Mouse (Mus musculus) embryonic facial prominence, embryonic 11.5 days (tissue): ENCODE results near the gene Hoxb7. TPM values are rescaled to one million over a fixed set of nuclear protein-coding genes. Genes with fewer than 3 reads are reported as not detected.
A peak's percentile ranks its signal among the peaks of the same experiment; 100 is the strongest.

ENCODE experiments used
- ATAC-seq: fragments of 200-750 bp; cut with Nextera tagmentation; replicated peaks from 2 replicates; pipeline ENCODE4 v1.8.0; 2017; ENCODE audit warnings: low read depth; ENCODE audit not compliant: insufficient number of reproducible peaks, low FRiP score, low TSS enrichment
- DNase-seq: peaks from one replicate; pipeline ENCODE4 v3.0.0-alpha.2; 2015; ENCODE audit warnings: low spot score
- H3K27ac ChIP-seq: fragments of 300-500 bp; sonication (generic); replicated peaks from 2 replicates; pipeline ENCODE4 v1.5.1; 2014; ENCODE audit warnings: mild to moderate bottlenecking, low read depth, low read length, control low read depth
- H3K27me3 ChIP-seq: fragments of 300-500 bp; sonication (generic); 2 replicates; pipeline ENCODE4 v1.6.1; 2014; ENCODE audit warnings: mild to moderate bottlenecking, low read length, moderate library complexity, mixed read lengths; ENCODE audit not compliant: control insufficient read depth, insufficient read depth
- H3K36me3 ChIP-seq: fragments of 300-500 bp; sonication (generic); replicated peaks from 2 replicates; pipeline ENCODE4 v1.6.1; 2014; ENCODE audit warnings: low read depth, mild to moderate bottlenecking, low read length, moderate library complexity, mixed read lengths; ENCODE audit not compliant: control insufficient read depth, insufficient read depth
- H3K4me1 ChIP-seq: fragments of 300-500 bp; sonication (generic); 2 replicates; pipeline ENCODE4 v1.6.1; 2014; ENCODE audit warnings: low read length, mixed read lengths; ENCODE audit not compliant: control insufficient read depth, insufficient read depth
- H3K4me2 ChIP-seq: fragments of 300-500 bp; sonication (generic); 2 replicates; pipeline ENCODE4 v1.6.1; 2014; ENCODE audit warnings: low read depth, mild to moderate bottlenecking, control low read depth, low read length, moderate library complexity
- H3K4me3 ChIP-seq: fragments of 300-500 bp; sonication (generic); 2 replicates; pipeline ENCODE4 v1.5.1; 2014; ENCODE audit warnings: low read depth, low read length, control low read depth
- H3K9ac ChIP-seq: fragments of 300-500 bp; sonication (generic); replicated peaks from 2 replicates; pipeline ENCODE4 v1.6.1; 2014; ENCODE audit warnings: mild to moderate bottlenecking, control low read depth, low read length
- H3K9me3 ChIP-seq: fragments of 300-500 bp; sonication (generic); replicated peaks from 2 replicates; pipeline ENCODE4 v1.6.1; 2016; ENCODE audit warnings: mild to moderate bottlenecking, low read length, inconsistent platforms, mixed read lengths; ENCODE audit not compliant: control insufficient read depth
- WGBS: fragments of 180-500 bp; shearing (Covaris S2); extraction: QIAGEN DNeasy Blood & Tissue Kit; methylation state at CpG from one replicate; pipeline ENCODE4 v1.1.7; 2014; 5-methylcytosine and 5-hydroxymethylcytosine counted together
- polyA plus RNA-seq: library from polyadenylated mRNA; unstranded; fragments of >200 nt; fragmentation: Nextera tagmentation; extraction: Ambion mirVana; gene quantifications from 2 replicates; pipeline ENCODE4 v1.2.1, GENCODE M21; 2014

The Hoxb7 gene
- polyA plus RNA-seq, 1 experiment from 2014 or later: 0.15 TPM

GRCm38 (mm10) chr11:96271541-96272011, 14.8 kb upstream of the Hoxb7 start:
- Histone ChIP-seq H3K4me2 (no peak overlapping the region), H3K4me3 (no peak overlapping the region)
- no peak for ATAC-seq

DNA sequence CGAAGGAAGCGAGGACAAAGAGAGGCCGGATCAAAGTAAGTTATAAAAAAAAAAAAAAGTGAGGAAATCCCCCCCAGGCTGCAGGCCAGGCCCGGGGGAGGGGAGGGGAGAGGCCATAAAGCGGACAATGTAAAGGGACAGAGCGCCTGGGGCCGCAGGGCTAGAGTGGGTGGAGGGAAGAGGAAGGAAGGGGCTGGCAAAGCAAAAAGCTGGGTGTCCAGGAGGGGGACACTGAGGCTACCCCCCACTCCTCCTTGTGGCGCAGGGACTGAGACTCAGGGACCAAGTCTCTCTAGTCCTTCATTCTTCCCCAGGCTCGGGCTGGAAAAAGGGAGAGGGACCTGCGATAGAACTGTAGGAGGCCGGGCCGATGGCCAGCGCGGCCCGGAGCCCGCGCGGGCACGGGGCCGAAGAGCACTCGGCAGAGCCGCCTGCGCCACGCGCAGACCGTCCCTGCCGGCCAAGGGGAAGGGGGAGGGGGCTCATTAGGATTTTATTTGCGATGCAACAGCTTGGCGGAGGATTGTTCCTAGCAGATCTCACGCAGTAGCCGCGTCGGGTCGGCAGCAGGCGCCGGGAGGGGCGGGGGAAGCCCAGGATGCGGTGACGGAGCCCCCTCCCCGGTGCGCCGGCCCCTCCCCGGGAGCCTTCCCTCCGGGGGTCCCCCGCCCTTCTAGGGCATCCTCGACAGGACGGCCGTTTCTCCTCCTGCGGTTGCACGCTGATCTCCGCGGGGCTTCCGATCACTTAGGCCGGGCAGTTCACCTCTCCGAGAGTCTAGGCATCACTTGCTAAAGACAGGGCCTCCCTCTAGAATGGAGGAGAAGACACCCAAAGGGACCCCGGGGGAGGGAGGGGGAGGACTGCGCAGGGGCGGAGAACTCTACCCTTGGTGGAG, 14.2 kb upstream of the Hoxb7 start:
- ATAC-seq (no peak), DNase-seq (no peak)
- Histone ChIP-seq H3K4me1 (peaks cover 2% of the 10 kb centered on the region; the same call in 1 of the 2 replicates), H3K9ac (no peak overlapping the region), H3K36me3 (no peaks in the 10 kb centered on the region), H3K27me3 (peaks cover 97% of the 10 kb centered on the region), H3K27ac (no peak overlapping the region), H3K4me3 (no peak overlapping the region), H3K9me3 (no peaks in the 10 kb centered on the region), H3K4me2 (peak overlapping the region; percentile 2; the same call in 1 of the 2 replicates)
- 1% methylated on average over 56 of the region's 58 CpGs for WGBS

More at GRCm38 (mm10) chr11:96271541-96272011, 14.8 kb upstream of the Hoxb7 start:
- Histone ChIP-seq H3K27ac (no peak overlapping the region), H3K27me3 (peaks cover 97% of the 10 kb centered on the region), H3K4me1 (peaks cover 2% of the 10 kb centered on the region; the same call in 1 of the 2 replicates), H3K36me3 (no peaks in the 10 kb centered on the region), H3K9ac (no peak overlapping the region), H3K9me3 (no peaks in the 10 kb centered on the region)
- DNase-seq: no peak
- WGBS: under 1% methylated on average over 52 of the region's 52 CpGs

- Histone ChIP-seq H3K27me3 (peaks cover 99% of the 10 kb centered on the region), H3K4me2 (no peak overlapping the region), H3K4me3 (no peak overlapping the region), H3K4me1 (peaks cover 2% of the 10 kb centered on the region; the same call in 1 of the 2 replicates), H3K27ac (no peak overlapping the region), H3K36me3 (no peaks in the 10 kb centered on the region), H3K9me3 (no peaks in the 10 kb centered on the region), H3K9ac (no peak overlapping the region)
- WGBS: 3% methylated on average over 10 of the region's 10 CpGs
- DNase-seq (no peak), ATAC-seq (no peak)
Measured at GRCm38 (mm10) chr11:96274428-96274827, 12.0 kb upstream of the Hoxb7 start.

DNA sequence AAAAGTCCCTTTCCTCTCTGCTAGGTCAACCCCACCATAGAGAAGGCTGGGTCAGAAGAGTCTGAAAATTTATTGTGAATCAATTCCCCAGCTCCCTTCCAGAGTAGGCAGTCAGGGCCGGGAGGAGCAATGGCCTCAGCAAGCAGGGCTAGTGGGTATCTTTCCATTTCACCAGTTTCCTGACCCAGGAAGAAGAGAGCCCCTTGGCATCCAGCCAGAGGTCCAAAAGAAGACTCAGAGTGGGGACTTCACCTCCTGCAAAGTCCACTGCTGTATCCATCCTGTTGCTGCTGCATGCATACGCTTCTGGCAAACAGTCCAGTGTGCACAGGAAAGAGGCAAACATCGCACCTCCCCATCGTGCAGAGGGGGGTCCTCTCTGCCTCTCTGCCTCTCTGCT, 10.5 kb upstream of the Hoxb7 start:
- Histone ChIP-seq H3K4me3 (no peak overlapping the region), H3K4me2 (no peak overlapping the region), H3K36me3 (no peaks in the 10 kb centered on the region), H3K27ac (no peak overlapping the region), H3K4me1 (peaks cover 2% of the 10 kb centered on the region; the same call in 1 of the 2 replicates), H3K27me3 (peaks cover 98% of the 10 kb centered on the region), H3K9ac (no peak overlapping the region), H3K9me3 (no peaks in the 10 kb centered on the region)
- WGBS: 5% methylated on average over 4 of the region's 4 CpGs
- ATAC-seq (no peak), DNase-seq (no peak)

DNA sequence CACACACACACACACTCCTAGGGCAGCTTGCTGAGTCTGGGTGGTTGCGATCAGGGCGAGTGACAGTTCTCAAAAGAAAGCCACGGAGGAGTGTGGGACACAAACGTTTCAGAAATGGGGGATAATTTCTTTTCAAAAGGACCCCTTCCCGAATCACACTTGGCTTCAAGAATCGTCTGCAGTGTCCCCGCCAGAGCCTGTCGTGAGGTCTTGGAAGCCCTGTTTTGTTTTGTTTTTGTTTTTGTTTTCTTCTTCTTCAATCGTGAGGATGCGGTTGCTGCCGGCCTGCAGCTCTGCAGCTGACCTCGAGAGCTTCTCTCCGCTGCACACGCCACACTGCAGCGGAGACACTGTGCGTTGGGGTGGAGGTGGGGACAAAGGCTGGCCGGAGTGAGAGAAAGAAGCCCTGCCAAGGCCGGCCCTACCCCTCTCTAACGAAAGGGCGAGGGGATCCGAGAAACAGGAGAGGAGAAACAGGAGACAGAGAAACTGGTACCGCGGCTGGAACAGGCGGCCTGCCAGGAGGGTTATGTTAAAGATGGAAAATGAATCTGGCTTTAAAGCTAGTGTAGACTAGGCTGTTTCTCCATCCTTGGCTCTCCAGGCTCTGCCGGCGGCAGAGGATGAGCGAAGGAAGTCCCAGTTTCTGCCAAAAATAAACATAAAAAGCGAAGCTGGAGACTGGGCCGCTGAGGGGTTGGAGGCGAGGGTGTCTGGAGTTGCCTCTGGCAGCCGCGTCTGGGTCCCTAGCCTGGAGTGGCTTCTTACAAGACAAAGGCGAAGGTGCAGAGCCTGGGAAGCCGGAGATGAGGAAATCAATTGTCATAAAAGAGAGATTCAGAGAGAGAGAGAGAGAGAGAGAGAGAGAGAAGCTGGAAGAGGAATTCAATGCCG, 9.0 kb upstream of the Hoxb7 start:
- Histone ChIP-seq H3K36me3 (no peaks in the 10 kb centered on the region; the same call in 1 of the 2 replicates), H3K27ac (no peak overlapping the region), H3K4me1 (no peaks in the 10 kb centered on the region), H3K27me3 (peaks cover 96% of the 10 kb centered on the region), H3K4me2 (no peak overlapping the region), H3K9me3 (no peaks in the 10 kb centered on the region), H3K9ac (no peak overlapping the region), H3K4me3 (no peak overlapping the region)
- ATAC-seq: no peak
- no peak for DNase-seq
- 1% methylated on average over 35 of the region's 35 CpGs for WGBS

- 20% methylated on average over 12 of the region's 14 CpGs for WGBS
Measured at GRCm38 (mm10) chr11:96278324-96278723, 8.1 kb upstream of the Hoxb7 start.

DNA sequence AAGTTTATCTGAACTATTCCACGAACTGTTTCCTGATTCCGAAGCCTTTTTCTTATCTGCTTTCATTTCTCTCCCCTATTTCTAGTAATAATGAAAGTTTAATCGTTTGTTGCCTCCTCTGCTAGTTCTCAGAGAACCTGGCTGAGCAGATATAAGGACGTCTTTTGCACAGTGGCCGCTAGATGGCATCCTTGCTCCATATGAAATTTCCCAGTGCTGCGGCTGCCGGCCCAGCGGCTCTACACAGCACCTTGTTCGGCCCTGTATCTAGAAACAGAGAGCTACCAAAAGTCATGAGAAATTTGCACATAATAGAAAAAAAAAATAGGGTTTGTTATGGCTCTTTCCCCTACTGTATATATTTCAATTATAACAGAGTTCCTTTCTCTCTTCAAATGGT, 7.7 kb upstream of the Hoxb7 start:
- Histone ChIP-seq H3K27ac (no peak overlapping the region), H3K4me3 (no peak overlapping the region), H3K4me1 (no peaks in the 10 kb centered on the region), H3K9ac (no peak overlapping the region), H3K36me3 (no peaks in the 10 kb centered on the region; the same call in 1 of the 2 replicates), H3K27me3 (peaks cover 93% of the 10 kb centered on the region), H3K4me2 (no peak overlapping the region), H3K9me3 (no peaks in the 10 kb centered on the region)
- ATAC-seq (no peak), DNase-seq (peak; percentile 91)
- WGBS: under 1% methylated on average over 9 of the region's 9 CpGs

More at GRCm38 (mm10) chr11:96278324-96278723, 8.1 kb upstream of the Hoxb7 start:
- no peak for DNase-seq
- Histone ChIP-seq H3K9me3 (no peaks in the 10 kb centered on the region), H3K27ac (no peak overlapping the region), H3K4me2 (no peak overlapping the region), H3K9ac (no peak overlapping the region), H3K4me1 (no peaks in the 10 kb centered on the region), H3K27me3 (peaks cover 94% of the 10 kb centered on the region), H3K36me3 (no peaks in the 10 kb centered on the region; the same call in 1 of the 2 replicates), H3K4me3 (no peak overlapping the region)
- no peak for ATAC-seq
